Mouse (Mus musculus) liver, embryonic 15.5 days (tissue): ENCODE results near the gene Nt5c2. TPM values are rescaled to one million over a fixed set of nuclear protein-coding genes. Genes with fewer than 3 reads are reported as not detected.

ENCODE experiments used
- ATAC-seq: fragments of 200-750 bp; cut with Nextera tagmentation; 2 replicates; pipeline ENCODE4 v1.8.0; 2017; ENCODE audit warnings: moderate number of reproducible peaks, mild to moderate bottlenecking, moderate library complexity; ENCODE audit not compliant: insufficient read depth
- H3K27ac ChIP-seq: fragments of 300-500 bp; sonication (generic); replicated peaks from 2 replicates; pipeline ENCODE4 v1.5.1; 2015; ENCODE audit warnings: mild to moderate bottlenecking, inconsistent platforms
- H3K27me3 ChIP-seq: fragments of 300-500 bp; sonication (generic); 2 replicates; pipeline ENCODE4 v1.6.1; 2015; ENCODE audit warnings: mild to moderate bottlenecking, inconsistent platforms
- H3K36me3 ChIP-seq: fragments of 300-500 bp; sonication (generic); replicated peaks from 2 replicates; pipeline ENCODE4 v1.6.1; 2015; ENCODE audit warnings: moderate library complexity, mild to moderate bottlenecking, inconsistent platforms
- H3K4me1 ChIP-seq: fragments of 300-500 bp; sonication (generic); replicated peaks from 2 replicates; pipeline ENCODE4 v1.6.1; 2015; ENCODE audit warnings: inconsistent platforms
- H3K4me2 ChIP-seq: fragments of 300-500 bp; sonication (generic); 2 replicates; pipeline ENCODE4 v1.6.1; 2015; ENCODE audit warnings: moderate library complexity, mild to moderate bottlenecking, inconsistent platforms
- H3K4me3 ChIP-seq: fragments of 300-500 bp; sonication (generic); replicated peaks from 2 replicates; pipeline ENCODE4 v1.5.1; 2015; ENCODE audit warnings: mild to moderate bottlenecking, inconsistent platforms
- H3K9ac ChIP-seq: fragments of 300-500 bp; sonication (generic); 2 replicates; pipeline ENCODE4 v1.6.1; 2015; ENCODE audit warnings: moderate library complexity, mild to moderate bottlenecking, inconsistent platforms
- H3K9me3 ChIP-seq: fragments of 300-500 bp; sonication (generic); replicated peaks from 2 replicates; pipeline ENCODE4 v1.6.1; 2016; ENCODE audit warnings: inconsistent platforms
- WGBS: fragments of 180-500 bp; shearing (Covaris S2); methylation state at CpG from one replicate; pipeline ENCODE4 v1.1.7; 2015; ENCODE audit warnings: mixed read lengths; ENCODE audit not compliant: insufficient replicate concordance; 5-methylcytosine and 5-hydroxymethylcytosine counted together
- polyA plus RNA-seq: library from polyadenylated mRNA; unstranded; fragments of >200 nt; fragmentation: Nextera tagmentation; extraction: Ambion mirVana; gene quantifications from 2 replicates; pipeline ENCODE4 v1.2.1, GENCODE M21; 2015

Gene Nt5c2
- polyA plus RNA-seq, 1 experiment from 2014 or later, result 42.7 TPM

GRCm38 (mm10) chr19:47040720-47041473 lies 25.9 kb upstream of the Nt5c2 start:
- Histone ChIP-seq H3K4me3 (no peak overlapping the region), H3K27me3 (no peaks in the 10 kb centered on the region), H3K9ac (no peak overlapping the region), H3K4me2 (no peak overlapping the region), H3K9me3 (no peaks in the 10 kb centered on the region), H3K4me1 (no peaks in the 10 kb centered on the region), H3K27ac (no peak overlapping the region), H3K36me3 (peaks cover 50% of the 10 kb centered on the region)
- ATAC-seq, result no peak
- WGBS, result 66% methylated on average over 3 of the region's 3 CpGs

GRCm38 (mm10) chr19:47036596-47036995 lies 21.6 kb upstream of the Nt5c2 start:
- no peak overlapping the region for H3K9ac ChIP-seq
- H3K9me3 ChIP-seq, result no peaks in the 10 kb centered on the region
- no peak overlapping the region for H3K4me3 ChIP-seq
- H3K4me1 ChIP-seq, result no peaks in the 10 kb centered on the region
- 81% methylated on average over 3 of the region's 3 CpGs for WGBS
- ATAC-seq, result no peak
- peaks cover 62% of the 10 kb centered on the region for H3K36me3 ChIP-seq
- no peaks in the 10 kb centered on the region for H3K27me3 ChIP-seq
- no peak overlapping the region for H3K4me2 ChIP-seq
- H3K27ac ChIP-seq, result no peak overlapping the region

- WGBS, result 72% methylated on average over 4 of the region's 4 CpGs
- Histone ChIP-seq H3K4me3 (no peak overlapping the region), H3K9ac (no peak overlapping the region), H3K4me2 (no peak overlapping the region), H3K27me3 (no peaks in the 10 kb centered on the region), H3K36me3 (peaks cover 50% of the 10 kb centered on the region), H3K9me3 (no peaks in the 10 kb centered on the region), H3K4me1 (no peaks in the 10 kb centered on the region), H3K27ac (no peak overlapping the region)
- ATAC-seq, result no peak
Measured at GRCm38 (mm10) chr19:47034916-47035315, 20.0 kb upstream of the Nt5c2 start.

GRCm38 (mm10) chr19:47031770-47032169 lies 16.8 kb upstream of the Nt5c2 start:
- ATAC-seq, result no peak
- H3K36me3 ChIP-seq, result peaks cover 25% of the 10 kb centered on the region
- H3K9ac ChIP-seq, result no peak overlapping the region
- H3K4me2 ChIP-seq, result no peak overlapping the region
- H3K27me3 ChIP-seq, result no peaks in the 10 kb centered on the region
- H3K9me3 ChIP-seq, result no peaks in the 10 kb centered on the region
- H3K4me3 ChIP-seq, result no peak overlapping the region
- H3K4me1 ChIP-seq, result no peaks in the 10 kb centered on the region
- H3K27ac ChIP-seq, result no peak overlapping the region
- 79% methylated on average over 6 of the region's 6 CpGs for WGBS

GRCm38 (mm10) chr19:47029796-47030195 lies 14.8 kb upstream of the Nt5c2 start:
- peaks cover 2% of the 10 kb centered on the region; the same call in 1 of the 2 replicates for H3K27me3 ChIP-seq
- no peak overlapping the region for H3K4me2 ChIP-seq
- H3K9me3 ChIP-seq, result no peaks in the 10 kb centered on the region
- 76% methylated on average over 9 of the region's 9 CpGs for WGBS
- H3K36me3 ChIP-seq, result 0 out of 2 replicates have a peak, but pooled peaks cover 15% of the 10 kb centered on the region
- H3K9ac ChIP-seq, result no peak overlapping the region
- H3K4me1 ChIP-seq, result no peaks in the 10 kb centered on the region
- ATAC-seq, result no peak
- H3K27ac ChIP-seq, result no peak overlapping the region
- H3K4me3 ChIP-seq, result no peak overlapping the region

GRCm38 (mm10) chr19:47026513-47026912 lies 11.6 kb upstream of the Nt5c2 start:
- H3K4me2 ChIP-seq, result no peak overlapping the region
- no peak overlapping the region for H3K4me3 ChIP-seq
- H3K4me1 ChIP-seq, result no peaks in the 10 kb centered on the region
- H3K9me3 ChIP-seq, result no peaks in the 10 kb centered on the region
- peaks cover 25% of the 10 kb centered on the region for H3K27me3 ChIP-seq
- ATAC-seq, result no peak
- H3K36me3 ChIP-seq, result no peaks in the 10 kb centered on the region
- WGBS, result 69% methylated on average over 4 of the region's 4 CpGs
- no peak overlapping the region for H3K27ac ChIP-seq
- no peak overlapping the region for H3K9ac ChIP-seq

- Histone ChIP-seq H3K9ac (no peak overlapping the region), H3K27ac (no peak overlapping the region), H3K9me3 (no peaks in the 10 kb centered on the region), H3K27me3 (peaks cover 37% of the 10 kb centered on the region), H3K4me1 (no peaks in the 10 kb centered on the region), H3K36me3 (no peaks in the 10 kb centered on the region), H3K4me2 (no peak overlapping the region), H3K4me3 (no peak overlapping the region)
- WGBS, result 66% methylated on average over 10 of the region's 10 CpGs
- ATAC-seq, result no peak
Measured at GRCm38 (mm10) chr19:47024954-47025353, 10.0 kb upstream of the Nt5c2 start.

GRCm38 (mm10) chr19:47023546-47023945 lies 8.6 kb upstream of the Nt5c2 start:
- 78% methylated on average over 13 of the region's 13 CpGs for WGBS

GRCm38 (mm10) chr19:47022709-47023108 lies 7.8 kb upstream of the Nt5c2 start:
- no peak for ATAC-seq
- Histone ChIP-seq H3K27ac (no peak overlapping the region), H3K27me3 (peaks cover 58% of the 10 kb centered on the region)

More at GRCm38 (mm10) chr19:47023546-47023945, 8.6 kb upstream of the Nt5c2 start:
- no peak for ATAC-seq
- Histone ChIP-seq H3K4me3 (no peak overlapping the region), H3K9ac (no peak overlapping the region), H3K9me3 (no peaks in the 10 kb centered on the region), H3K4me2 (no peak overlapping the region), H3K27ac (no peak overlapping the region), H3K27me3 (peaks cover 49% of the 10 kb centered on the region), H3K4me1 (no peaks in the 10 kb centered on the region), H3K36me3 (no peaks in the 10 kb centered on the region)

GRCm38 (mm10) chr19:47019326-47019725 lies 4.4 kb upstream of the Nt5c2 start:
- no peak overlapping the region for H3K4me2 ChIP-seq
- 30% methylated on average over 6 of the region's 6 CpGs for WGBS
- no peaks in the 10 kb centered on the region for H3K9me3 ChIP-seq
- ATAC-seq, result no peak
- H3K4me1 ChIP-seq, result peaks cover 16% of the 10 kb centered on the region
- peaks cover 84% of the 10 kb centered on the region for H3K27me3 ChIP-seq
- H3K27ac ChIP-seq, result no peak overlapping the region
- no peaks in the 10 kb centered on the region for H3K36me3 ChIP-seq
- no peak overlapping the region for H3K9ac ChIP-seq
- no peak overlapping the region for H3K4me3 ChIP-seq

More at GRCm38 (mm10) chr19:47022709-47023108, 7.8 kb upstream of the Nt5c2 start:
- H3K4me3 ChIP-seq, result no peak overlapping the region
- no peak overlapping the region for H3K4me2 ChIP-seq
- H3K9ac ChIP-seq, result no peak overlapping the region
- H3K9me3 ChIP-seq, result no peaks in the 10 kb centered on the region
- H3K36me3 ChIP-seq, result no peaks in the 10 kb centered on the region
- 43% methylated on average over 4 of the region's 4 CpGs for WGBS
- H3K4me1 ChIP-seq, result no peaks in the 10 kb centered on the region

GRCm38 (mm10) chr19:47018330-47018729 lies 3.4 kb upstream of the Nt5c2 start:
- Histone ChIP-seq H3K4me3 (no peak overlapping the region), H3K9me3 (no peaks in the 10 kb centered on the region), H3K27ac (no peak overlapping the region), H3K9ac (no peak overlapping the region), H3K36me3 (no peaks in the 10 kb centered on the region), H3K4me2 (no peak overlapping the region), H3K27me3 (peaks cover 85% of the 10 kb centered on the region), H3K4me1 (peaks cover 26% of the 10 kb centered on the region)
- no peak for ATAC-seq
- WGBS, result 22% methylated on average over 2 of the region's 2 CpGs

GRCm38 (mm10) chr19:47017831-47018230 lies 2.9 kb upstream of the Nt5c2 start:
- Histone ChIP-seq H3K4me1 (peaks cover 28% of the 10 kb centered on the region), H3K9ac (no peak overlapping the region), H3K4me3 (no peak overlapping the region), H3K27me3 (peaks cover 85% of the 10 kb centered on the region), H3K4me2 (no peak overlapping the region), H3K9me3 (no peaks in the 10 kb centered on the region), H3K36me3 (no peaks in the 10 kb centered on the region), H3K27ac (no peak overlapping the region)
- no peak for ATAC-seq
- WGBS, result 7% methylated on average over 3 of the region's 3 CpGs
